Mouse (Mus musculus) brain, embryonic 14.5 days (tissue): Measurements from ENCODE around the gene Cyp2a12.
"Not testable (repeated sequence)": the region's sequence is repeated elsewhere in the genome, so short reads cannot be mapped to it uniquely, and the experiment has no call there.

ENCODE experiments used
- CTCF ChIP-seq: fragments of 200-500 bp; IDR thresholded peaks from 2 replicates; pipeline ENCODE4 v1.5.1; 2012; ENCODE audit warnings: inconsistent platforms, mild to moderate bottlenecking, moderate library complexity, borderline replicate concordance; ENCODE audit not compliant: insufficient read depth, insufficient read length; ENCODE audit errors: extremely low read depth
- POLR2A ChIP-seq: fragments of 200-500 bp; IDR thresholded peaks from 2 replicates; pipeline ENCODE4 v1.6.1; 2012; ENCODE audit warnings: mild to moderate bottlenecking, inconsistent platforms, borderline replicate concordance; ENCODE audit not compliant: poor library complexity, insufficient read depth, insufficient read length, severe bottlenecking; ENCODE audit errors: extremely low read depth

- not testable (repeated sequence) for TF ChIP-seq POLR2A, CTCF
These were observed 47.4 kb upstream of the Cyp2a12 start for GRCm38 (mm10) chr7:26981464-26981863.
